In the genomic region with DNA sequence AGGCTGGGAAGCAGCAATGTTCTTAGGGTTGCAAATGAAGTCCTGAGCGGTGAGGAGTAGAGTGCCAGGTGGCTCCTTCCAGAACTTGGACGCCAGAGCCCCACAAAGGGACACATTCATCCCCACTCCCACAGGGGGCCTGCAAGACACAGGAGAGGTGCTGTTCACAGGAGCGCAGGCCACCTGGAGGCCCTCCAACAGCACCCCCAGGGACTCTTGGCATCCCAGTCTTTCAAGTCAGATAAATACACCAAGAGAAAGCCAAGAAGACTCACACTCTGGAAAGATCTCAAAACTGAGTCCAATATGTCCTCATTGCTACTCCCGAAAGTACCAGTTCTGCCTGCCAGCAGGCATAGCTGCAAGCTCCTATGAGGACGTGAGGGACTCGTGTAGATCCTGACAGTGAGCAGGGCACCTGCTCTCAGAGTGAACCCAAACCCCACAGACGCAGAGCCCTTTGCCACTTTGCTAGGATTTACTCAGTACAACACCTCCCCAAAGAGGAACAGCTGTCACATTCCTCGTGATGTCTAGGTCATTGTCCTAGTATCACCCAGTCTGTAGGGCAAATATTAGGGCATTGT, we compare ENCODE assay signal across 10 mouse cellular contexts.
A peak's percentile ranks its signal among the peaks of the same experiment; 100 is the strongest.
DNase-seq lines count a peak whose midpoint lies in the region; ATAC-seq lines count a peak whose summit lies in the region.
"Had no signal": no experiment of that assay in that cellular context is flagged by ENCODE, and none has a peak within 500 bp of the region (broad histone marks: within the 10 kb centered on the region; RNA-seq: fewer than 3 reads in every experiment).

No protein-coding gene starts in this region.

- ATAC-seq in erythroid progenitor cell, adult 5-6 weeks (replicated peaks; ENCODE audit: low FRiP score, poor library complexity, severe bottlenecking), result no peak

- intact Hi-C loops in heart, postnatal 10 days (cut with DNase I), result no loop called here

- peak; percentile 40 for DNase-seq in adrenal gland, postnatal 14 days
- no peak for DNase-seq in adrenal gland, postnatal 36 days
- DNase-seq in layer of hippocampus, adult 11-12 months (ENCODE audit: low spot score), result peak; percentile 12
- no peak for DNase-seq in layer of hippocampus, postnatal 25 days (ENCODE audit: extremely low spot score in 1 of 2, low spot score in 1 of 2)
- DNase-seq in cerebellum, adult 9-11 months, result peak; percentile 33
- DNase-seq in heart, postnatal 10 days, result peak; percentile 28 to 64
- DNase-seq in frontal cortex, postnatal 36 days (ENCODE audit: low spot score in 2 of 2), result no peak
- DNase-seq: kidney, postnatal 25 days; lung, adult 2 months had no signal

Comparison
In these comparisons a context has a peak if more than half of its experiments do, and no peak if none do; other contexts are left out.
1. DNase-seq: peak in adrenal gland, postnatal 14 days (single experiment), layer of hippocampus, adult 11-12 months (single experiment), cerebellum, adult 9-11 months (single experiment) and heart, postnatal 10 days (2 of 2); none in adrenal gland, postnatal 36 days (0 of 2), layer of hippocampus, postnatal 25 days (0 of 2) and frontal cortex, postnatal 36 days (0 of 2).